Mouse (Mus musculus): ENCODE data around the gene Rab15. TPM values are rescaled to one million over a fixed set of nuclear protein-coding genes. Genes with fewer than 3 reads are reported as not detected.
A peak's percentile ranks its signal among the peaks of the same experiment; 100 is the strongest.
"Not testable (repeated sequence)": the region's sequence is repeated elsewhere in the genome, so short reads cannot be mapped to it uniquely, and the experiment has no call there.

Rab15 gene
- 23.6 and 27.0 TPM in 2 replicates for polyA plus RNA-seq (2015; fragmentation: Nextera tagmentation; extraction: Ambion mirVana)

- no peak for DNase-seq (ENCODE audit: low spot score)
These were observed at the start of gene Rab15 for GRCm38 (mm10) chr12:76822651-76823041. Gene Rab15, minus strand, starts transcription at chr12:76822908.

- no peak for DNase-seq (ENCODE audit: low spot score)
These were observed 46.9 kb upstream of the Rab15 start for GRCm38 (mm10) chr12:76869561-76869960.

GRCm38 (mm10) chr12:76868463-76869198, 45.9 kb upstream of the Rab15 start:
- no peak for DNase-seq (ENCODE audit: low spot score)

- DNase-seq (ENCODE audit: low spot score) = peak; percentile 41
These were observed 45.0 kb upstream of the Rab15 start for GRCm38 (mm10) chr12:76867586-76868280.

- no peak for DNase-seq (ENCODE audit: low spot score)
These were observed 42.6 kb upstream of the Rab15 start for GRCm38 (mm10) chr12:76865266-76865665.

GRCm38 (mm10) chr12:76863651-76864050, 40.9 kb upstream of the Rab15 start:
- DNase-seq (ENCODE audit: low spot score) = no peak

GRCm38 (mm10) chr12:76858788-76859187, 36.1 kb upstream of the Rab15 start:
- DNase-seq (ENCODE audit: low spot score) = not testable (repeated sequence)

GRCm38 (mm10) chr12:76857087-76857486, 34.4 kb upstream of the Rab15 start:
- no peak for DNase-seq (ENCODE audit: low spot score)

GRCm38 (mm10) chr12:76853378-76854142, 30.9 kb upstream of the Rab15 start:
- DNase-seq (ENCODE audit: low spot score) = peak; percentile 65

GRCm38 (mm10) chr12:76852419-76852818, 29.7 kb upstream of the Rab15 start:
- no peak for DNase-seq (ENCODE audit: low spot score)

GRCm38 (mm10) chr12:76844346-76845061, 21.8 kb upstream of the Rab15 start:
- peak; percentile 50 for DNase-seq (ENCODE audit: low spot score)

GRCm38 (mm10) chr12:76840081-76840480, 17.4 kb upstream of the Rab15 start:
- DNase-seq (ENCODE audit: low spot score) = no peak

- DNase-seq (ENCODE audit: low spot score) = no peak
These were observed 16.6 kb upstream of the Rab15 start for GRCm38 (mm10) chr12:76839298-76839697.

GRCm38 (mm10) chr12:76837844-76838650, 15.3 kb upstream of the Rab15 start:
- DNase-seq (ENCODE audit: low spot score) = no peak

GRCm38 (mm10) chr12:76837101-76837843, 14.6 kb upstream of the Rab15 start:
- peak; percentile 97 for DNase-seq (ENCODE audit: low spot score)

GRCm38 (mm10) chr12:76832704-76833103, 10.0 kb upstream of the Rab15 start:
- DNase-seq (ENCODE audit: low spot score) = peak; percentile 58

GRCm38 (mm10) chr12:76825283-76825682, 2.6 kb upstream of the Rab15 start:
- no peak for DNase-seq (ENCODE audit: low spot score)

GRCm38 (mm10) chr12:76822002-76822650, 582 bp downstream of the Rab15 start:
- peak; percentile 20 for DNase-seq (ENCODE audit: low spot score)

- no peak for DNase-seq (ENCODE audit: low spot score)
These were observed 2.1 kb downstream of the Rab15 start for GRCm38 (mm10) chr12:76820615-76821014.
